Comparison of ENCODE assay signal across 8 mouse cellular contexts in the genomic region with DNA sequence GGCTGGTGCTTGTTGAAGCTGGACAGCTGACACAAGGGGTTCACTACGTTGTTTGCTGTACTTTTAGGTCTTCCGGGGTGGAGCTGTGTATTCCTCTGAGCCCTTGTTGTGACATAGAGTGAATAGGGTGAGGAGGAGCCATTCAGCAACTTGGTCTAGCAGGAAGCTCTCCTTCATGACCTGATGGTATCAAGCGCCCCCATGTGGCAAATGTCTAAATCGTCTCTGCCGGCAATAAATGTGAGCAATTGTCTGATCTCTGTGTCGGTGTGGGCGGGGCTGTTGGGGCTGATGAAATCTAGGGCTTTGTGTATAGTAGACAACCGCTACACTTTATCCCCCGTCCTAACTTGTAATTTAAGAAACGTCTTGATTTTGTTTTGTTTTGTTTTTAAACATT.
DNase-seq lines count a peak whose midpoint lies in the region; ATAC-seq lines count a peak whose summit lies in the region.

No protein-coding gene starts in this region.

- peak; percentile 82 for ATAC-seq in megakaryocyte progenitor cell, adult 5-6 weeks (replicated peaks; ENCODE audit: poor library complexity)

- peak; percentile 99 for DNase-seq in adipocyte (ENCODE audit: low spot score)
- peak; percentile 87 for DNase-seq in embryo, embryonic 10 days (ENCODE audit: low spot score)
- peak; percentile 87 for DNase-seq in gastrocnemius, postnatal 10 days
- DNase-seq in hindlimb bud, embryonic 11.5 days (ENCODE audit: extremely low spot score, low read depth, low spot score) = peak; percentile 79
- DNase-seq in left cerebral cortex, adult 8-10 months (ENCODE audit: low spot score in 2 of 2) = peak; percentile 57 to 70
- peak; percentile 87 to 92 for DNase-seq in right cerebral cortex, postnatal 10 days (ENCODE audit: low spot score in 2 of 2)
- DNase-seq in urinary bladder, postnatal 14 days (ENCODE audit: low spot score) = peak; percentile 92

Comparison
In these comparisons a context has a peak if more than half of its experiments do, and no peak if none do; other contexts are left out.
1. Peak in every context shown above with its lines: DNase-seq and ATAC-seq.